Mouse (Mus musculus) T-helper 2 cell (primary cell): ENCODE measurements at regions not wholly inside any gene's neighbourhood (a gene's known extent, or its start where the extent isn't known, plus 50 kb on each side); places are given as distances from the start of the nearest gene placed in this dataset.

Source experiments
- in situ Hi-C: fragments of 300-600 bp; cut with MboI, MseI; formaldehyde crosslinking; loops from one replicate; pipeline ENCODE4 v1.15.1; 2025; ENCODE audit warnings: high pct_unique_total_duplicates

- in situ Hi-C loops: loop anchor here (10.0 to 25.0 kb wide), 2 partner anchors 198 to 395 kb away; no protein-coding TSS in a partner anchor
Observed at GRCm38 (mm10) chr15:8582676-8583075, 62.9 kb upstream of the Gm2310 start.

DNA sequence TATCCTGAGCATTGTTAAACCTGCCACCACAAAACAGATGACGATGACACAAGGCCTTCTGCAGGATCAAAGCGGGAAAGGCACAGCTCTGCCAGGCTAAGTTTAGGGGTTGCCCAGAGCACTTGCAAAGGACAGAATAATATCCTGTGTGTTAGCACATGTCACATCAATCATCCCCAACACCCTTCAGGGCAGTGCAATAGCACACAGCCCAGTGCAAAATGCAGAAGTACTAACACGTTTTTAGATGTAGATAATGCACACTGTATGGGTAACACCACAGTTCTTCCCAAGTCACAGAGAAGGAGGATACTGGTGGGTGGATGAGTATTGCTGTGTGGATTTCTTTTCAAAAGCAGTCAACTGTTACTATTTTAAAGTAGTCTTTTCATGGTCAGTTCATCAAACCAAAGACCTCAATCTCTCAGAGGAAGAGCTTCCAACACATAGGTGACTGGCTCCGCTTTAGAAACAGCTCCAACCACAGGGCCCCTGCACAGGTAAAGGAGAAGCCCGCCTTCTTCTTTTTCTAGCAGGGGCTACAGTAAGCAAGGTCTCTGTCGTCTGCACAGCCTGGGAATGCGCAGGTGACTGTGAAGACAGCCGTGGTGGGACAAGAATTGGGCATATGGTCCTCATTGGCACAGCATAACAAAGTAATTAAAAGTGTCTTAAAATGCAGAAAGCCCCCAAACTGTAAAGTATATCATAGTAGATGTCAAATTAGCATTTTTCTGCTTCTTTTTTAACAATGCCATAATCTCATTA, 61.6 kb upstream of the Gm2310 start:
- in situ Hi-C loops: loop anchor here (10.0 to 25.0 kb wide), 2 partner anchors 197 to 394 kb away; no protein-coding TSS in a partner anchor

DNA sequence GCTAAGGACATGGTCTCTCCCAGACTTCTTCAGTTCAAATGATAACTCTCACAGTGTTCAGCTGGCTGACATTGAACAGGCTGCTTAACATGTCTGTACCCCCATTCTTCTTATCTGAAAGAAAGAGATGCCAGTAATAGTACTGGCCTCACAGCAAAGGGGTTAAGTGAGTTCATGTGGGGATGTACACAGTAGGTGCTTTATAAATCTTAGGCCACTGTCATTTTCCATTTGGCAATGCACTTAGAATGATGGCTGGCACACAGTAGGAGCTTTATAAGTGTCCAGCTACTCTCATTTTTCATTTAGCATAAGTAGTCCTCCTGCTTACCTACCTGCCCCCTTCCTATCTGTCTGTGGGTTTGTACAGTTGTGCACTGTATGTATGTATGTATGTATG, 60.3 kb upstream of the Gm2310 start:
- in situ Hi-C loops: loop anchor here (10.0 to 25.0 kb wide), 2 partner anchors 195 to 393 kb away; no protein-coding TSS in a partner anchor

DNA sequence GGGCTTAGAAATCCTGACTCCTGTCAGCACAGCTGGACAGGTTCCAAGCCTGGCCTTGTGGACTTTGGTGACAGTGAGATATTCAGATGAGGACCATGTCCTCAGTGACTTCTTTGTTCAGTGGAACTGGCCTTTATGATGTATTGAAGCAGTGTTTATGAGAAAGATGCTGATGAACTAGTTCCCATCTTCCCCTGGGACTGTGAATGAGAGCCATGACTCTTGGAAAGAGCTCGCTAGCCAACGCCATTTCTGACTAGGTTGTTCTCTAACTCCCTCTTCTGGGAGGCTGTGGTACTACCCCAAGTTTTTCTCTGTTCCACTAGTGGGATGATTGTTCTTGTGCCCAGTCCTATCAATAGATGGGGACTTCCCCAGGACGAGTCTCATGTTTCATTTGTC, 57.7 kb upstream of the Gm2310 start:
- in situ Hi-C loops: loop anchor here (25.0 kb wide), 1 partner anchor 390 kb away; no protein-coding TSS in a partner anchor

- in situ Hi-C loops: loop anchor here (25.0 kb wide), 1 partner anchor 390 kb away; no protein-coding TSS in a partner anchor
Observed at GRCm38 (mm10) chr15:8576975-8577374, 57.2 kb upstream of the Gm2310 start.

DNA sequence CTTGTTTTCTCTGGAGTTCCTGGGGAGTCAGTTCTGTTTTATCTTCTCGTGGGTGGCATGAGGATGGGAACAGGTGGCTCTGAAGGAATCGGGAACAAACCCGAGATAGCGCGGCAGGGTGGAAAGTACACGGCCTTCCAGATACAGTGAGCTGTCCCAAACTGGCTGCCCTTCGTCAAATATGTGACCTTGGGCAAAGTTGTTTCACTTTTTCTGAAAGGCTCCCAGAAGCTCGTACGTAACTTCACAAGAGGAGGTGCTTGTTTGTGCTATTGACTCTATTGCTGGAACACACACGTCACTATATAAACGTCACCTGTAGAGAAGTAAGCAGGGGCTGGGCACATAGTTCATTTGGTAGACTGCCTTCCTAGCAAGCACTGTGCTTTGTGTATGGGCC, 49.9 kb upstream of the Gm2310 start:
- in situ Hi-C loops: loop anchor here (10.0 kb wide), 1 partner anchor 115 kb away; no protein-coding TSS in a partner anchor
